11 mouse cellular contexts compared by ENCODE assay signal in genomic region chr7:29233745-29234144, GRCm38 (mm10). TPM values are rescaled to one million over a fixed set of nuclear protein-coding genes. Genes with fewer than 3 reads are reported as not detected.
DNase-seq lines count a peak whose midpoint lies in the region; ATAC-seq and TF ChIP-seq lines count a peak whose summit lies in the region.
"Had no signal": no experiment of that assay in that cellular context is flagged by ENCODE, and none has a peak within 500 bp of the region (broad histone marks: within the 10 kb centered on the region; RNA-seq: fewer than 3 reads in every experiment).

No protein-coding gene starts in this region.

- 16% methylated on average over 6 of the region's 6 CpGs for WGBS in heart, adult 2 months
- WGBS in heart, embryonic 10.5 days = 60% methylated on average over 6 of the region's 6 CpGs
- 12% methylated on average over 6 of the region's 6 CpGs for WGBS in heart, embryonic 15.5 days

- no peaks in the 10 kb centered on the region for H3K27me3 ChIP-seq in heart, adult 2 months (ENCODE audit: control insufficient read depth, insufficient read depth, low read length)
- peaks cover 45% of the 10 kb centered on the region for H3K27me3 ChIP-seq in heart, embryonic 10.5 days (ENCODE audit: insufficient read depth, poor library complexity, severe bottlenecking)
- H3K27me3 ChIP-seq in heart, embryonic 15.5 days = peaks cover 6% of the 10 kb centered on the region; the same call in 1 of the 2 replicates

- peak overlapping the region; percentile 60 for H3K27ac ChIP-seq in heart, adult 2 months
- H3K27ac ChIP-seq in heart, embryonic 10.5 days = no peak overlapping the region
- peak overlapping the region; percentile 76 for H3K27ac ChIP-seq in heart, embryonic 15.5 days
- H3K27ac ChIP-seq: limb, embryonic 10.5 days had no signal

- H3K9me3 ChIP-seq in heart, embryonic 10.5 days = no peaks in the 10 kb centered on the region
- H3K9me3 ChIP-seq in heart, embryonic 15.5 days (replicated peaks) = no peaks in the 10 kb centered on the region
- H3K9me3 ChIP-seq: limb, embryonic 10.5 days had no signal

- intact Hi-C loops in heart, adult 2 months (cut with DNase I) = loop anchor here (5.0 kb wide), 1 partner anchor 51 kb away; the partner anchor contains the start of gene Psmd8
- intact Hi-C loops in left cerebral cortex, postnatal 10 days (cut with DNase I) = loop anchor here (5.0 kb wide), 1 partner anchor 51 kb away; the partner anchor contains the start of gene Psmd8

- peak; percentile 28; the same call in 1 of the 2 replicates for ATAC-seq in heart, embryonic 15.5 days (replicated peaks; ENCODE audit: insufficient number of reproducible peaks, insufficient read depth, low FRiP score, low read depth)
- no peak for ATAC-seq in monocyte, adult 5-6 weeks (replicated peaks; ENCODE audit: insufficient number of reproducible peaks, low FRiP score, low TSS enrichment, poor library complexity, severe bottlenecking)

- DNase-seq in heart, adult 2 months = peak in 1 of 2 experiments; percentile 49
- no peak for DNase-seq in heart, embryonic 10.5 days (ENCODE audit: low spot score)
- peak; percentile 75 for DNase-seq in Muller cell, postnatal 12 days (ENCODE audit: inconsistent ontology term)
- DNase-seq in lung, postnatal 4 days = peak; percentile 39 to 43
- DNase-seq in left cerebral cortex, postnatal 10 days (ENCODE audit: extremely low spot score in 1 of 2, low spot score in 2 of 2) = no peak
- DNase-seq in cerebellum, postnatal 25 days = no peak
- DNase-seq: kidney, postnatal 4 days; midbrain, embryonic 14.5 days had no signal

- no peaks in the 10 kb centered on the region for H3K36me3 ChIP-seq in heart, adult 2 months (ENCODE audit: control insufficient read depth, insufficient read depth, low read length)
- no peaks in the 10 kb centered on the region for H3K36me3 ChIP-seq in heart, embryonic 10.5 days
- no peaks in the 10 kb centered on the region for H3K36me3 ChIP-seq in heart, embryonic 15.5 days
- H3K36me3 ChIP-seq: limb, embryonic 10.5 days had no signal

- TF ChIP-seq EP300 in heart, adult 2 months (IDR thresholded peaks at IDR 0.05; ENCODE audit: insufficient read depth, low read depth, low read length) = no peak

- peaks cover 5% of the 10 kb centered on the region for H3K4me1 ChIP-seq in heart, adult 2 months (ENCODE audit: control insufficient read depth, insufficient read depth, low read length)
- peaks cover 16% of the 10 kb centered on the region for H3K4me1 ChIP-seq in heart, embryonic 10.5 days
- H3K4me1 ChIP-seq in heart, embryonic 15.5 days (replicated peaks) = peaks cover 25% of the 10 kb centered on the region

- H3K9ac ChIP-seq in heart, adult 2 months (ENCODE audit: low read depth, low read length) = no peak overlapping the region
- H3K9ac ChIP-seq in heart, embryonic 15.5 days = no peak overlapping the region; the same call in 1 of the 2 replicates

- no peaks in the 10 kb centered on the region for H3K79me2 ChIP-seq in heart, adult 2 months (replicated peaks; ENCODE audit: control insufficient read depth, insufficient read depth, low read length)

- no peak for TF ChIP-seq POLR2A in heart, adult 2 months (IDR thresholded peaks at IDR 0.05; ENCODE audit: insufficient read depth, low read depth, low read length)

- H3K4me3 ChIP-seq in heart, adult 2 months = no peak overlapping the region
- no peak overlapping the region for H3K4me3 ChIP-seq in heart, embryonic 10.5 days
- no peak overlapping the region for H3K4me3 ChIP-seq in heart, embryonic 15.5 days
- H3K4me3 ChIP-seq: limb, embryonic 10.5 days had no signal

- H3K4me2 ChIP-seq in heart, embryonic 15.5 days = peak overlapping the region; percentile 23

- no peak for TF ChIP-seq CTCF in heart, adult 2 months (IDR thresholded peaks at IDR 0.05)

RNA-seq across cellular contexts. Expression of gene Kcnk6, which starts 1.4 kb away (rescaled TPM):
- total RNA-seq in heart, adult 2 months (2021) = 1 to 10 TPM; 2.9 to 3.2 TPM
- 8.2 and 8.4 TPM in 2 replicates for polyA plus RNA-seq in heart, adult 2 months (2012; rRNA removed)
- polyA plus RNA-seq in heart, embryonic 10.5 days (2016; fragmentation: Nextera tagmentation; extraction: Ambion mirVana) = 1.7 and 2.4 TPM in 2 replicates
- 1.4 and 2.0 TPM in 2 replicates for polyA plus RNA-seq in heart, embryonic 15.5 days (2015; fragmentation: Nextera tagmentation; extraction: Ambion mirVana)
- total RNA-seq in left cerebral cortex, postnatal 10 days (2021) = 1 to 10 TPM; 1.9 to 3.6 TPM
- 3.1 to 8.5 TPM (median 7.3 TPM) in 3 replicates for total RNA-seq in monocyte, adult 5-6 weeks (2017)

RNA-seq across cellular contexts. Expression of gene Yif1b, which starts 4.4 kb away (rescaled TPM):
- 10 to 100 TPM; 63.6 to 74.6 TPM for total RNA-seq in heart, adult 2 months (2021)
- 123 and 138 TPM in 2 replicates for polyA plus RNA-seq in heart, adult 2 months (2012; rRNA removed)
- 126 and 131 TPM in 2 replicates for polyA plus RNA-seq in heart, embryonic 10.5 days (2016; fragmentation: Nextera tagmentation; extraction: Ambion mirVana)
- polyA plus RNA-seq in heart, embryonic 15.5 days (2015; fragmentation: Nextera tagmentation; extraction: Ambion mirVana) = 98.2 and 107 TPM in 2 replicates
- 10 to 100 TPM; 41.6 to 42.1 TPM for total RNA-seq in left cerebral cortex, postnatal 10 days (2021)
- 3.8 to 11.1 TPM (median 9.8 TPM) in 3 replicates for total RNA-seq in monocyte, adult 5-6 weeks (2017)

RNA-seq across cellular contexts. Expression of gene 2200002D01Rik, which starts 14.5 kb away (rescaled TPM):
- total RNA-seq in heart, adult 2 months (2021) = 1 to 10 TPM; 1.5 to 2.0 TPM
- 0.98 and 1.00 TPM in 2 replicates for polyA plus RNA-seq in heart, adult 2 months (2012; rRNA removed)
- polyA plus RNA-seq in heart, embryonic 10.5 days (2016; fragmentation: Nextera tagmentation; extraction: Ambion mirVana) = 8.2 and 9.7 TPM in 2 replicates
- polyA plus RNA-seq in heart, embryonic 15.5 days (2015; fragmentation: Nextera tagmentation; extraction: Ambion mirVana) = 6.3 and 7.1 TPM in 2 replicates
- total RNA-seq in left cerebral cortex, postnatal 10 days (2021) = not detected
- total RNA-seq in monocyte, adult 5-6 weeks (2017) = 0.29 to 3.4 TPM in 2 of 3 replicates, not detected in the other

RNA-seq across cellular contexts. Expression of gene Catsperg1, which starts 19.9 kb away (rescaled TPM):
- total RNA-seq in heart, adult 2 months (2021) = under 1 TPM; 0.30 to 0.34 TPM
- 1.0 and 2.4 TPM in 2 replicates for polyA plus RNA-seq in heart, adult 2 months (2012; rRNA removed)
- polyA plus RNA-seq in heart, embryonic 10.5 days (2016; fragmentation: Nextera tagmentation; extraction: Ambion mirVana) = 0.14 and 0.59 TPM in 2 replicates
- polyA plus RNA-seq in heart, embryonic 15.5 days (2015; fragmentation: Nextera tagmentation; extraction: Ambion mirVana) = 0.25 and 0.84 TPM in 2 replicates
- 1 to 10 TPM; 1.8 TPM for total RNA-seq in left cerebral cortex, postnatal 10 days (2021)
- 0.85 to 1.6 TPM in 2 of 3 replicates, not detected in the other for total RNA-seq in monocyte, adult 5-6 weeks (2017)

RNA-seq across cellular contexts. Expression of gene Spint2, which starts 48.0 kb away (rescaled TPM):
- 10 to 100 TPM; 39.4 to 46.4 TPM for total RNA-seq in heart, adult 2 months (2021)
- 40.5 and 45.7 TPM in 2 replicates for polyA plus RNA-seq in heart, adult 2 months (2012; rRNA removed)
- 32.4 and 63.4 TPM in 2 replicates for polyA plus RNA-seq in heart, embryonic 10.5 days (2016; fragmentation: Nextera tagmentation; extraction: Ambion mirVana)
- 77.9 and 125 TPM in 2 replicates for polyA plus RNA-seq in heart, embryonic 15.5 days (2015; fragmentation: Nextera tagmentation; extraction: Ambion mirVana)
- total RNA-seq in left cerebral cortex, postnatal 10 days (2021) = 10 to 100 TPM; 20.5 to 21.3 TPM
- total RNA-seq in monocyte, adult 5-6 weeks (2017) = 2.6 to 4.4 TPM (median 4.2 TPM) in 3 replicates

Comparison
In these comparisons a context has a peak if more than half of its experiments do, and no peak if none do; other contexts are left out.
1. DNase-seq: peak in Muller cell, postnatal 12 days (single experiment) and lung, postnatal 4 days (2 of 2); none in heart, embryonic 10.5 days (single experiment), left cerebral cortex, postnatal 10 days (0 of 2) and cerebellum, postnatal 25 days (0 of 2).